Mouse (Mus musculus) limb, embryonic 15.5 days (tissue): ENCODE data around the gene Ntn5. TPM values are rescaled to one million over a fixed set of nuclear protein-coding genes. Genes with fewer than 3 reads are reported as not detected.
A peak's percentile ranks its signal among the peaks of the same experiment; 100 is the strongest.

ENCODE experiments used
- ATAC-seq: fragments of 200-750 bp; cut with Nextera tagmentation; 2 replicates; pipeline ENCODE4 v1.8.0; 2017; ENCODE audit warnings: low read depth, moderate TSS enrichment; ENCODE audit not compliant: insufficient number of reproducible peaks, low FRiP score, low TSS enrichment
- H3K27ac ChIP-seq: fragments of 300-500 bp; sonication (generic); 2 replicates; pipeline ENCODE4 v1.5.1; 2015; ENCODE audit warnings: moderate library complexity, mild to moderate bottlenecking, inconsistent platforms
- H3K27me3 ChIP-seq: fragments of 300-500 bp; sonication (generic); 2 replicates; pipeline ENCODE4 v1.6.1; 2015; ENCODE audit warnings: inconsistent platforms
- H3K36me3 ChIP-seq: fragments of 300-500 bp; sonication (generic); 2 replicates; pipeline ENCODE4 v1.6.1; 2015; ENCODE audit warnings: inconsistent platforms
- H3K4me1 ChIP-seq: fragments of 300-500 bp; sonication (generic); 2 replicates; pipeline ENCODE4 v1.6.1; 2015; ENCODE audit warnings: inconsistent platforms
- H3K4me2 ChIP-seq: fragments of 300-500 bp; sonication (generic); 2 replicates; pipeline ENCODE4 v1.6.1; 2015; ENCODE audit warnings: mild to moderate bottlenecking, inconsistent platforms
- H3K4me3 ChIP-seq: fragments of 300-500 bp; sonication (generic); 2 replicates; pipeline ENCODE4 v1.5.1; 2015; ENCODE audit warnings: mild to moderate bottlenecking, inconsistent platforms
- H3K9ac ChIP-seq: fragments of 300-500 bp; sonication (generic); 2 replicates; pipeline ENCODE4 v1.6.1; 2015; ENCODE audit warnings: inconsistent platforms
- H3K9me3 ChIP-seq: fragments of 300-500 bp; sonication (generic); 2 replicates; pipeline ENCODE4 v1.6.1; 2016; ENCODE audit warnings: inconsistent platforms
- WGBS: fragments of 180-500 bp; shearing (Covaris S2); methylation state at CpG from one replicate; pipeline ENCODE4 v1.1.7; 2015; 5-methylcytosine and 5-hydroxymethylcytosine counted together
- polyA plus RNA-seq: library from polyadenylated mRNA; unstranded; fragments of >200 nt; fragmentation: Nextera tagmentation; extraction: Ambion mirVana; gene quantifications from 2 replicates; pipeline ENCODE4 v1.2.1, GENCODE M21; 2015

Ntn5 gene
- polyA plus RNA-seq, 1 experiment from 2014 or later = 0.50 TPM

- Histone ChIP-seq H3K9me3 (no peaks in the 10 kb centered on the region), H3K27ac (no peak overlapping the region), H3K9ac (no peak overlapping the region), H3K4me2 (no peak overlapping the region), H3K4me3 (no peak overlapping the region), H3K36me3 (peaks cover 45% of the 10 kb centered on the region), H3K4me1 (peaks cover 61% of the 10 kb centered on the region), H3K27me3 (no peaks in the 10 kb centered on the region)
- no peak for ATAC-seq
- 81% methylated on average over 14 of the region's 14 CpGs for WGBS
Observed at GRCm38 (mm10) chr7:45709677-45710355, 26.0 kb downstream of the Ntn5 start.

DNA sequence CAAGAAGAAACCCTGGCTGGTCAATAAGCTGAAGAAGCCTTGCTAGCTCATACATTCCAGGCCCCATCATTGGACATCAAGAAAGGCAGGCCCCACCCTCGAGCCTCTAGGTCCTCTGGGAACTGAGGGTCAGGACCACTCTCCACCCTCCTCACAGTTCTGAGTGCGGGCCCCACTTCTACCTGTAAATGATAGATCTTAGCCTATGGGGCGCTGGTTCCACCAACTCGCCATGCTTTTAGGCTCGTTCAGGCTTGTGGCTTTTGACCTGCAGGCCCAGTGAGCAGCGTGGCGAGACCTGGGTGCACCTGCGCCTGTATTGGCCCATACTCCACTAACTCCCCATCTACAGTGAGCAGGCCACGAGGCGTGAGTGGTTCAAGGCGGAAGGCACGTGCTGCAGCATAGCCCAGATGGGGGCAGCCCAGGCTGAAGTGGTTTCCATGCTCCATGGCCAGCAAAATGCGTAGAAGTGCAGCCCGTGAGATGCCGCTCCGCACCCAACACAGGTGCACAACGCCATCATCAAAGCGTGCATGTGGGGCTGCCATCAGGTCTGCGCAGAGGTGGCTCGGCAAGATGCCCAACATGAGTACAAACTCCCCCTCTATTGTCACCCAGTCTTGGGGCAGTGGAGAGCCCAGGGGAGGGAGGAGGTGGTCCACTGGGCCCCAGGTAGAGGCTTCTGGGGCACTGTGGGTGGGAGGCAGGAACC is 26.8 kb downstream of the Ntn5 start:
- WGBS = 91% methylated on average over 20 of the region's 20 CpGs
- no peaks in the 10 kb centered on the region for H3K9me3 ChIP-seq
- H3K4me2 ChIP-seq = no peak overlapping the region
- peaks cover 45% of the 10 kb centered on the region for H3K36me3 ChIP-seq
- no peak overlapping the region for H3K9ac ChIP-seq
- H3K27me3 ChIP-seq = no peaks in the 10 kb centered on the region
- no peak overlapping the region for H3K27ac ChIP-seq
- peaks cover 62% of the 10 kb centered on the region for H3K4me1 ChIP-seq
- H3K4me3 ChIP-seq = no peak overlapping the region
- no peak for ATAC-seq

DNA sequence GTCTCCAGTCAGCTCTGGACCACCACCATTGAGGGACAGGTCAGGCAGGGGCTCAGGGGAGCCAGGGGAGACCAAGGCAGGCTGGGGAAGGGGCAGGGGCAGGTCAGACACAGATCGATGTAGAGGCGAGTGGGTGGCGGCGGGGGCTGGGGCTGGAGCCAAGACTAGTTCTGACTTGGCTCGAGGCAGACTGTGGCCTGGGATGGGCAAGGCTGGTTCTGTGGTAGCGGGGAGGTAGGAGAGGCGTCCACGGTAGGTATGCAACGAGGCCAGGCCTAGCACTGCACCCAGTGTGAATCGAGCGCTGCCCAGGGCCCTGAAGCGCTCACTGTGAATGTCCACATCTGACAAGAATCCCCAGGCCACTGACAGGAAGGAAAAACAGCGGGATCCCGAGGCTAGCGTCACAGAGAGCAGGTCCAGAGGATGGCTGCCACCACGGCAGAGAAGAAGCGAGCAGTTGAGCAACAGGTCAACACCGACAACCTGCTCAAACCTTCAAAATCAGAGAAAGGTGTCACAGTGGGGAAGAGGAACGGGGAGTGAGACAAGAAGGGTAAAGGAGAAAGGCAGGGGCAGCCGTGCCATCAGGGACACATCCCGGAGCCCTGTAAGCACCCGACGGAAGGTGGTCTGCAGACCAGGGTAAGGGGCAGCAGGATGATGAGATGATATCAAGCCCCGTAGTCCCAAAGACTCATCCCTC is 27.6 kb downstream of the Ntn5 start:
- Histone ChIP-seq H3K9ac (no peak overlapping the region), H3K27me3 (no peaks in the 10 kb centered on the region), H3K4me2 (no peak overlapping the region), H3K9me3 (no peaks in the 10 kb centered on the region), H3K4me3 (no peak overlapping the region), H3K27ac (no peak overlapping the region), H3K4me1 (peaks cover 62% of the 10 kb centered on the region), H3K36me3 (peaks cover 45% of the 10 kb centered on the region)
- WGBS = 88% methylated on average over 24 of the region's 24 CpGs
- no peak for ATAC-seq

DNA sequence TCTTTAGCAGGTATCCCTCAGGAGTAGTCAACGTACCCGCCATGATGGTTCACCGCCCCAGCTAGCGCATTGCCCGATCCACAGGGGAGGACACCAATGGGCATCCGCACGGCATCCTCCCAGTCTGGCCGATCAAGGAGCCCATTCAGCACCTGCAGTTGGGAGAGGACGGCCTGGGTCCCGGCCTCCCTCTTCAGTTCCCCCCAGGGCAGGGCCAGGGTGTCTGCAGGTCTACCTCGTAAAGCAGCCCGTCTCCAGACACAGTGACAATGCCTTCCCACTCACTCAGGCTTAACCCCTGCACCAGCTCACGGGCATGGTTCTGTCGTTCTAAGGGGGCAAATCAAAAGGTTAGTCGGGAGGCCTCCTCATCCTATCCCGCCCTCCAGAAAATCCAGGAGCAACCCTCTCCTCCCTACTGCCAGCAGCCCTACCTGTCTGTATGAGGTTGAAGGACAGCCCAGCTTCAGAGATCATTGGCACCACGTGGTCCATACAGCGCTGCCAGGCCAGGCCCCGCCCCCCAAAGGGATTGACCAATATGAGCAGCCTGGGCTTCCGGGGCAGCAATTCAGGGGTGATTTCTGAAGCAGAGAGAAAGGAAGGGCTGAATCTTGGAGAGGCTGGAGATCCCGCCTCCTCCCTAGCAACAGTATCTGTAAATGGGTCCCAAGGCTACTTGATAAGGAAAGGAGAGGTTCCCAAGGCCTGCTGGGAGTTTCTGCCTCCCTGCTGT is 28.4 kb downstream of the Ntn5 start:
- H3K27me3 ChIP-seq = no peaks in the 10 kb centered on the region
- H3K4me1 ChIP-seq = peaks cover 62% of the 10 kb centered on the region
- 81% methylated on average over 21 of the region's 21 CpGs for WGBS
- no peak overlapping the region for H3K9ac ChIP-seq
- 0 out of 2 replicates have a peak overlapping the region, but pooled peaks have one; percentile 7 for H3K4me3 ChIP-seq
- no peak for ATAC-seq
- peaks cover 45% of the 10 kb centered on the region for H3K36me3 ChIP-seq
- no peak overlapping the region for H3K4me2 ChIP-seq
- no peaks in the 10 kb centered on the region for H3K9me3 ChIP-seq
- H3K27ac ChIP-seq = no peak overlapping the region

- ATAC-seq = no peak
- no peak overlapping the region for H3K4me3 ChIP-seq
- no peak overlapping the region for H3K9ac ChIP-seq
- no peaks in the 10 kb centered on the region for H3K9me3 ChIP-seq
- no peak overlapping the region for H3K27ac ChIP-seq
- peaks cover 45% of the 10 kb centered on the region for H3K36me3 ChIP-seq
- H3K4me2 ChIP-seq = no peak overlapping the region
- no peaks in the 10 kb centered on the region for H3K27me3 ChIP-seq
- WGBS = 92% methylated on average over 16 of the region's 16 CpGs
- peaks cover 50% of the 10 kb centered on the region for H3K4me1 ChIP-seq
Observed at GRCm38 (mm10) chr7:45713396-45713795, 29.6 kb downstream of the Ntn5 start.

DNA sequence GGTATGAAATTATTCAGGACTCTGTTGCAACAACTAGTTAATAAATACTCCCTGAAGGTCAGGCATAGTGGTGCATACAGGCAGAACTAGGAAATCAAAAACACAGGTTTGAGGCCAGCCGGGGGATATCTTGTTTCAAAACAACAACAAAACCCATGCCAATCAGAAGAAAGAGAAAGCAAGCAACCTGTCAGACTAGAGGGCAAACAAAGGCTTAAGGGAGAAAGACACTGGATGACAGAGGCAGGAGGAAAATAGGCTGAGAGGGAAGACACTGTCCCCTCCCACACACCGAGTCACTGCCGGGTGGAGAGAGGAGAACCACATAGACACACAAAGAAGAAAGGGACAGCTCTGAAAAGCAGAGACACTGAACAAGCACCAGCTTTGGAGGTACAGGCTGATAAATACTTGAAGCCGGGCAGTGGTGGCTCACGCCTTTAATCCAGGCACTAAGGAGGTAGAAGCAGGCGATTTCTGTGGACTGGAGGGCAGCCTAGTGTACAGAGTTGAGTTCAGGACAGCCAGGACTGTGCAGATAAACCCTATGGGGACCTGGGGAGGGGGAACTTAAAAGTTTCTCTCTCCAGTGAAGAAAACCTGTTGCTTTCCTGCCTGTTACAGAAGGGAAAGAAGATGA is 30.2 kb downstream of the Ntn5 start:
- Histone ChIP-seq H3K4me3 (peak overlapping the region; percentile 73), H3K9ac (no peak overlapping the region; the same call in 1 of the 2 replicates), H3K36me3 (peaks cover 47% of the 10 kb centered on the region), H3K4me1 (peaks cover 48% of the 10 kb centered on the region), H3K27me3 (no peaks in the 10 kb centered on the region), H3K27ac (peak overlapping the region; percentile 77; the same call in 1 of the 2 replicates), H3K9me3 (no peaks in the 10 kb centered on the region), H3K4me2 (peak overlapping the region; percentile 90)
- WGBS = 83% methylated on average over 6 of the region's 6 CpGs
- no peak for ATAC-seq

DNA sequence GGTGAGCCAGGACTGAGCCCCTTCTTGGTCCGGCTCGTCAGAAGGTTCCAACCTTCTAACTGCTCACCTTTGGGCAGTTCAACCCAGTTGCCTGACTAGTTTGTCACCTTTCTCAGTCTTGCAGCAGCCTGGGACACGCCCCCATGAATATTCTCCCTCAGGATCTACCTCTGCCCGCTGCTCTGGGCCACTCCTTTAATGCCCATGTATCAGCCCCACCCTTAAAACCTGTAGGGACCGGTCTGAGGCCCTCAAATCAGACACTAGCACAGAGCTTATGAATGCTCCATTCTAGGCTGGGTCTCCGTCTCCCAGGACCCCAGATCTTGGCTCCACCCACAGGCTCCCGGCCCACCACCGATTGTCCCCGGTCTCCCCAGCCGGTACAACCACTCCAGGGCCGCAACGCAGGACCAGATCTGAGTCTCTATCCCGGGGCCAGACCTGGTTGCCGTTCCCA is 30.8 kb downstream of the Ntn5 start:
- peaks cover 54% of the 10 kb centered on the region for H3K4me1 ChIP-seq
- H3K27me3 ChIP-seq = no peaks in the 10 kb centered on the region
- peak overlapping the region; percentile 68 for H3K9ac ChIP-seq
- H3K36me3 ChIP-seq = peaks cover 49% of the 10 kb centered on the region
- ATAC-seq = peak; percentile 16; the same call in 1 of the 2 replicates
- no peaks in the 10 kb centered on the region for H3K9me3 ChIP-seq
- H3K27ac ChIP-seq = peak overlapping the region; percentile 77
- WGBS = 7% methylated on average over 14 of the region's 14 CpGs
- H3K4me3 ChIP-seq = peak overlapping the region; percentile 73
- H3K4me2 ChIP-seq = peak overlapping the region; percentile 90

DNA sequence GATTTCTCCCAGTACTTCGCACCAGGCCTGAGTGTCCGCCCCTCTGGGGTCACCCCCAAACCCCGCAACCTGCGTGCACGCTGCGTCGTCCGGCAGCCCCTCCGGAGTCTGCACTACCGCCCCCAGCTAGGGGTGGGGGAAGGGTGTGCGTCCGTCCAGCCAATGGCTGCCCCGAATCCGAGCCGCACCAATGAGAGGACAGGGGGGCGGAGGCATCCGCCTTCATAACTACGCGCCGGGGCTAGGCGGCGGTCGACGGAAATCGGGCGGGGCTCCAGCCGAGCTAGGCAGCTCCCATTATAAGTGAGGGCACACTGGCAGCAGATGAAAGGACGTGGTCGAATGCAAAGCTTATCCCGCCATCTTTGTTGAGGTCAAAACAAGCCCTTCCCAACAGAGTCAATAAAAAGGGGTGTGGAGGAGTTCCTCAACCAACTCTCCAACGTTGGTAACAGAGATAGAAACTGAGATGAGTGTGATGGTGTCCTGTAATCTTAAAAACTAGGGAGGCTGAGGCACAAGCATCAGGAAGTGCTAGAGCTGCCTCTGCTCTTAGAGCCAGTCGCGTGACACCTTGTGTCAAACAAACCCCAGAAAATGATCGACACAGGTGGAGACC is 31.4 kb downstream of the Ntn5 start, which contains the start of gene Rpl18:
TSS of gene Rpl18 (plus strand) at position 368 of the 619 bp plus-strand sequence.
- Histone ChIP-seq H3K27me3 (no peaks in the 10 kb centered on the region), H3K9me3 (no peaks in the 10 kb centered on the region), H3K36me3 (peaks cover 50% of the 10 kb centered on the region), H3K4me3 (peak within 1 kb of the TSS; percentile 73), H3K4me2 (peak within 1 kb of the TSS; percentile 90), H3K27ac (peak within 1 kb of the TSS; percentile 77), H3K9ac (peak within 1 kb of the TSS; percentile 68), H3K4me1 (peaks cover 59% of the 10 kb centered on the region)
- 7% methylated on average over 34 of the region's 34 CpGs for WGBS
- peak; percentile 90 for ATAC-seq

DNA sequence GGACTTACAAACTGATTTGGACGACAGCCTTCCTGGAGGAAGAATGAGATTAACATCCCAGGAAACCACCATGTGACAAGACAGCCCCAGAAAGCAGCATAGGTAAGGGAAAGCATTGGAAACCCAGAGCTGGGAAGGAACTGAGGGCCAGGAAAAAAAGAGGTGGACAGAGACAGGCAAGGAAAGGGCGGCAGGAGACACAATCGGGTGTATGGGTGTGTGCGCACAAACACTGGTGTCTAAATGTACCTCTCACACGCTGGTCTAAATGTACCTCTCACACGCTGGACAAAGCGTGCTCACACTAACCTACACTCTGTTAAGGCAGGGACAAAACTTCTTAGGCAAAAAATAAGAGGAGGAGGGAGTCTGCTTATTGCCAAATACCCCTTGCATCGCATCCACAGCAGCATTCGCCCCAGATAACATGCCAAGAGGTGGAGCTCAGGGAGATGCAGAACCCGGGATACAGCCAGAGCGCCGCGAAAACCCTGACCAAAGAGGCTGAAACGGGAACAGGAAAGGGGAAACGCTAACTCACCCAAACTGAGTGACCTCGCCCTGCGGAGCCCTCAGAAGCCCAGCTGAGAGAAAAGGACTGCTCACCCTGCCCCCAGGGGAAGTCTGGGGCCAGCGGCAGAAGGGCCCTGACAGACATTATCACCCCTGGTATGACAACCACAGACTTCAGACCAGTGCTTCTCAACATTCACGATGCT is 32.1 kb downstream of the Ntn5 start:
- peaks cover 50% of the 10 kb centered on the region for H3K36me3 ChIP-seq
- H3K9me3 ChIP-seq = no peaks in the 10 kb centered on the region
- H3K4me3 ChIP-seq = peak overlapping the region; percentile 73
- H3K4me2 ChIP-seq = peak overlapping the region; percentile 90
- H3K27ac ChIP-seq = peak overlapping the region; percentile 77
- no peaks in the 10 kb centered on the region for H3K27me3 ChIP-seq
- ATAC-seq = no peak
- H3K9ac ChIP-seq = peak overlapping the region; percentile 8; the same call in 1 of the 2 replicates
- H3K4me1 ChIP-seq = peaks cover 64% of the 10 kb centered on the region
- WGBS = 81% methylated on average over 19 of the region's 19 CpGs

- no peaks in the 10 kb centered on the region for H3K27me3 ChIP-seq
- no peak overlapping the region for H3K9ac ChIP-seq
- H3K4me1 ChIP-seq = peaks cover 67% of the 10 kb centered on the region
- H3K4me3 ChIP-seq = peak overlapping the region; percentile 73
- WGBS = 82% methylated on average over 3 of the region's 3 CpGs
- no peak for ATAC-seq
- H3K9me3 ChIP-seq = no peaks in the 10 kb centered on the region
- H3K36me3 ChIP-seq = peaks cover 50% of the 10 kb centered on the region
- no peak overlapping the region for H3K27ac ChIP-seq
- H3K4me2 ChIP-seq = peak overlapping the region; percentile 90
Observed at GRCm38 (mm10) chr7:45716460-45716857, 32.6 kb downstream of the Ntn5 start.
